Mouse (Mus musculus) hindbrain, embryonic 11.5 days (tissue): ENCODE data around the gene Ddit4. TPM values are rescaled to one million over a fixed set of nuclear protein-coding genes. Genes with fewer than 3 reads are reported as not detected.

Experiments used
- ATAC-seq: fragments of 200-750 bp; cut with Nextera tagmentation; 2 replicates; pipeline ENCODE4 v1.8.0; 2017; ENCODE audit warnings: mild to moderate bottlenecking, moderate TSS enrichment, moderate library complexity; ENCODE audit not compliant: low FRiP score
- DNase-seq: peaks from one replicate; pipeline ENCODE4 v3.0.0-alpha.2; 2015; ENCODE audit warnings: low spot score
- H3K27ac ChIP-seq: fragments of 300-500 bp; sonication (generic); 2 replicates; pipeline ENCODE4 v1.5.1; 2014; ENCODE audit warnings: mild to moderate bottlenecking, low read depth, low read length
- H3K27me3 ChIP-seq: fragments of 300-500 bp; sonication (generic); 2 replicates; pipeline ENCODE4 v1.6.1; 2014; ENCODE audit warnings: mild to moderate bottlenecking, low read length, moderate library complexity, mixed read lengths; ENCODE audit not compliant: control insufficient read depth, insufficient read depth
- H3K36me3 ChIP-seq: fragments of 300-500 bp; sonication (generic); 2 replicates; pipeline ENCODE4 v1.6.1; 2014; ENCODE audit warnings: mild to moderate bottlenecking, low read length, moderate library complexity, mixed read lengths; ENCODE audit not compliant: control insufficient read depth, insufficient read depth
- H3K4me1 ChIP-seq: fragments of 300-500 bp; sonication (generic); replicated peaks from 2 replicates; pipeline ENCODE4 v1.6.1; 2014; ENCODE audit warnings: low read length, mixed read lengths; ENCODE audit not compliant: control insufficient read depth, insufficient read depth
- H3K4me2 ChIP-seq: fragments of 300-500 bp; sonication (generic); replicated peaks from 2 replicates; pipeline ENCODE4 v1.6.1; 2014; ENCODE audit warnings: mild to moderate bottlenecking, low read depth, low read length
- H3K4me3 ChIP-seq: fragments of 300-500 bp; sonication (generic); 2 replicates; pipeline ENCODE4 v1.5.1; 2014; ENCODE audit warnings: low read depth, low read length
- H3K9ac ChIP-seq: fragments of 300-500 bp; sonication (generic); 2 replicates; pipeline ENCODE4 v1.6.1; 2014; ENCODE audit warnings: low read depth, low read length
- H3K9me3 ChIP-seq: fragments of 300-500 bp; sonication (generic); 2 replicates; pipeline ENCODE4 v1.6.1; 2016; ENCODE audit warnings: low read length; ENCODE audit not compliant: control insufficient read depth
- WGBS: fragments of 180-500 bp; shearing (Covaris S2); extraction: QIAGEN DNeasy Blood & Tissue Kit; methylation state at CpG from one replicate; pipeline ENCODE4 v1.1.7; 2014; 5-methylcytosine and 5-hydroxymethylcytosine counted together
- polyA plus RNA-seq: library from polyadenylated mRNA; unstranded; fragments of >200 nt; fragmentation: Nextera tagmentation; extraction: Ambion mirVana; gene quantifications from 2 replicates; pipeline ENCODE4 v1.2.1, GENCODE M21; 2014

Gene Ddit4
- polyA plus RNA-seq, 1 experiment from 2014 or later, result 4.6 TPM

- no peak overlapping the region for H3K4me2 ChIP-seq
- peaks cover 2% of the 10 kb centered on the region; the same call in 1 of the 2 replicates for H3K27me3 ChIP-seq
- H3K9ac ChIP-seq, result 0 out of 2 replicates have a peak overlapping the region, but pooled peaks have one; percentile 7
- 92% methylated on average over 1 of the region's 1 CpGs for WGBS
- H3K4me3 ChIP-seq, result no peak overlapping the region
- peaks cover 39% of the 10 kb centered on the region for H3K4me1 ChIP-seq
- H3K36me3 ChIP-seq, result no peaks in the 10 kb centered on the region
- H3K27ac ChIP-seq, result peak overlapping the region; percentile 99; the same call in 1 of the 2 replicates
- DNase-seq (no peak), ATAC-seq (no peak)
- no peaks in the 10 kb centered on the region for H3K9me3 ChIP-seq
These were observed 50.2 kb downstream of the Ddit4 start for GRCm38 (mm10) chr10:59901463-59901862.

DNA sequence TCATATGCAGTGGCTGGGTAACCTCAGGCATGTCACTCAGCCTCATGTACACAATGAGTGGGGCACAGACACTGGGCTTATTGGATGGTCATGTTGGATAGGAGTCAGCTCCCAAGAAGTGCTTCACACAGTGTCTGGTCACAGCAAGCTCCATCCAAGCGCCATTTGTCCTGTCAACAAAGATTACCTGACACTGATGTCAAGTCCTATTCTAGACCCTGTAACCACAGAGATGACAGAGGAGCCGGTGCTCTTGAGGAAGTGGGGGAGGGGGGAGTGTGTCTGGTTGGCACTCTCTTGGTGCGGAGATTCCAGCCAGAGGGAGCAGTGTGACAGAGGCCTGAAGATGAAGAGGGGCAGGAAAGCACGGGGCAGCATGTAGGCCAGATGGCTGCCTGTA is 50.7 kb downstream of the Ddit4 start:
- no peaks in the 10 kb centered on the region for H3K9me3 ChIP-seq
- no peaks in the 10 kb centered on the region for H3K36me3 ChIP-seq
- H3K4me1 ChIP-seq, result peaks cover 40% of the 10 kb centered on the region
- ATAC-seq (no peak), DNase-seq (peak; percentile 25)
- H3K4me2 ChIP-seq, result no peak overlapping the region
- H3K27ac ChIP-seq, result peak overlapping the region; percentile 99
- WGBS, result 46% methylated on average over 4 of the region's 4 CpGs
- peaks cover 2% of the 10 kb centered on the region; the same call in 1 of the 2 replicates for H3K27me3 ChIP-seq
- no peak overlapping the region for H3K4me3 ChIP-seq
- H3K9ac ChIP-seq, result 0 out of 2 replicates have a peak overlapping the region, but pooled peaks have one; percentile 2

DNA sequence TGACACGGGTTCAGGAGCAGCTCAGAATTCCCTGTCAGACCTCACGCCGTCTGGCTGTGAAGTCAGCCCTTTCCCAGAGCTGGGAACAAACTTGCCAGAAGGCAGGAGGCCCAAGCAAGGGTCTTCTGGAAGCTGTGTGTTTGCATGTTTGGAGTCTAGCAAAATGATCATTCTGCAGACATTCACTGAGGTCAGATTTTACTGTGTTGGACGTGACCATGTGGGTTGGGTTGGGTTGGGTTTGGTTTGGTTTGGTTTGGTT is 51.5 kb downstream of the Ddit4 start:
- WGBS, result 49% methylated on average over 4 of the region's 4 CpGs
- Histone ChIP-seq H3K9me3 (no peaks in the 10 kb centered on the region), H3K9ac (peak overlapping the region; percentile 54; the same call in 1 of the 2 replicates), H3K27me3 (peaks cover 2% of the 10 kb centered on the region; the same call in 1 of the 2 replicates), H3K4me3 (no peak overlapping the region), H3K27ac (peak overlapping the region; percentile 99), H3K4me1 (peaks cover 40% of the 10 kb centered on the region), H3K36me3 (no peaks in the 10 kb centered on the region), H3K4me2 (peak overlapping the region; percentile 39)
- no peak for ATAC-seq
- no peak for DNase-seq

Other genes with a start within 250 kb of the Ddit4 start
- 60.4 and 69.0 TPM in 2 replicates for gene Micu1, start 249.4 kb downstream of the Ddit4 start, polyA plus RNA-seq
- gene Dnajb12, start 72.3 kb downstream of the Ddit4 start, polyA plus RNA-seq, result 22.0 and 22.6 TPM in 2 replicates
- 41.1 and 42.9 TPM in 2 replicates for gene Ascc1, start 51.0 kb upstream of the Ddit4 start, polyA plus RNA-seq
- gene Anapc16, start 51.3 kb upstream of the Ddit4 start, polyA plus RNA-seq, result 97.1 and 115 TPM in 2 replicates
- 19.2 and 19.3 TPM in 2 replicates for gene Spock2, start 154.4 kb upstream of the Ddit4 start, polyA plus RNA-seq